Mouse (Mus musculus) spleen, postnatal 36 days (tissue): ENCODE measurements around the gene Rnf19b.

ENCODE experiments used
- DNase-seq, 2 experiments: peaks; one replicate each; pipeline ENCODE4 v3.0.0; 2022; ENCODE audit warnings: low spot score in 2 of 2, mixed read lengths in 1 of 2

Rnf19b gene

GRCm38 (mm10) chr4:129079126-129079525, 21.1 kb downstream of the Rnf19b start:
- DNase-seq, result no peak

DNA sequence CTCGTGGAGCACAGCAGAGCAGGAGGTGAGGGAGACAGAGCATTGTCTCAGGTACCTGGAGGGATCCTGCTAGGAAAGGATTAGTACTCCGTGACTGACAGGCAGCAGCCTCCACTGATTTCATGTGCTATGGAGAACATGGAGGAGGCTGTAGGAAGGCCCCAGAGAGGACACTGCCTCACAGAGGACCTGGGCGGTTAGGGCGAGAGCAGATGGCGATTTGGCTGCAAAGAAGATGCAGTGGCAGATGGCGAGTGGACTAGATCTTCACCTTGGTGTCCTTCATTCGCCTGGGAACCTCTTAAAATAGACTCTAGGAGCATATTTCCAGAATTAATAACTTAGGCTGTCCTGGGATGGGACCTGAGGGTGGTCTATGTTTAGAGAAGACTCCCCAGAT, 23.0 kb downstream of the Rnf19b start:
- no peak for DNase-seq

DNA sequence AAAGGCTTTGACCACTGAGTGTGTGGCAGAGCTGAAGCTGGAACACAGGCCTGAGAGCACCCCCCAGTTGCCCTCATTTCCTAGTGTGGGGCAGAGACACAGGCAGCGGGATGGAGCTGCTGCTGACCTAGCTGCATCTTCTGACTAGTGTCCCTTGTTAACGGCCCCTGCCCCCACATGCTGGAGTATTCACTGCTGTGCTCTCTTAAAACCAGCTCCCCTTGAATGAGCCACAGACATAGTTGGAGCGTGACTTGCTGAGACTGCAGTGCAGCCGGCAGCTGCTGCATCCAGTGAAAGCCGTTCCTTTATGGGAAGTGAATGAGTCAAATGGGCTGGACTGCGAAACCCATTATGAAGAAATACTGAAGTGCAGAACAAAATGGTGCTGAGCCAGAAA, 23.4 kb downstream of the Rnf19b start:
- DNase-seq, result no peak

- DNase-seq, result no peak
Observed at GRCm38 (mm10) chr4:129081939-129082338, 23.9 kb downstream of the Rnf19b start.

GRCm38 (mm10) chr4:129082379-129083115, 24.5 kb downstream of the Rnf19b start:
- DNase-seq, result peak; percentile 64 to 75

- DNase-seq, result no peak
Observed at GRCm38 (mm10) chr4:129084896-129085295, 26.8 kb downstream of the Rnf19b start.

GRCm38 (mm10) chr4:129086078-129086477, 28.0 kb downstream of the Rnf19b start:
- DNase-seq, result peak; percentile 43 to 58

DNA sequence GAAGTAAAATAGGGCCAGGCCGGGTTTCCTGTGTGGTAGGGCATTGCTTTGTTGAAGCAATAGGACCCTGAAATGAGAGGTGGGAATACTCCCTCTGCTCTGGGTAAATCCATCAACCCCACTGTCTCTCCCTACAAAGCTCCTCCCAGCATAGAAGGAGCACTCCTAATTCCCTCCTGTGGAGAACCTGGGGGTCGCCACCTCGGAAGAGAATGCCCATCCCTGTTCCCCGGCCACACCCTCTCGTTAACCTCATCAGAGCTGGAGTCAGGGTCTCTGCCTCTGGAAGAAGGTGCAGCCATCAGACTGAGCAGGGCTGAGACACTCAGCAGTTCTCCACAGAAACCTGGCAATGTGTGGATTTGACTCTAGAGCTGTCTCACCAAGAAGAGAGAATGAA, 29.8 kb downstream of the Rnf19b start:
- no peak for DNase-seq

DNA sequence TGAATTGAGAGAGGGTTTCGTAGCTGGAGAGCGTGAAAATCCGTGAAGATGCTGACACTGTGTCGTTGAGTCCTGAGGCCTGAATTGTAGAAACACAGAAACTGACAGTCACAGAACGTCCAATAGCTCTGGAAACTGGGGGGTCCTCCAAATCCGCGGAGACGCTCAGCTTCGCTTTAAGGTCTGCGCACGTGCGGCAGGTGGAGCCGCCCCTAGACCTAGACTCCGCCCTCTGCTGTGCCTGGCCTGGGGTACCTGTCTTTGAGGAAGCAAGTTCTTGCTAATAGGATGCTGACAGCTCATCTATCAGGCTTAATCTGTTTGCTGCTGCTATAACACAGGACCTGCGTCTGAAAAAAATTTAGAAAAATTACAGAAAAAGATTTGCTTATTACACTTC, 37.2 kb downstream of the Rnf19b start:
- DNase-seq, result no peak

DNA sequence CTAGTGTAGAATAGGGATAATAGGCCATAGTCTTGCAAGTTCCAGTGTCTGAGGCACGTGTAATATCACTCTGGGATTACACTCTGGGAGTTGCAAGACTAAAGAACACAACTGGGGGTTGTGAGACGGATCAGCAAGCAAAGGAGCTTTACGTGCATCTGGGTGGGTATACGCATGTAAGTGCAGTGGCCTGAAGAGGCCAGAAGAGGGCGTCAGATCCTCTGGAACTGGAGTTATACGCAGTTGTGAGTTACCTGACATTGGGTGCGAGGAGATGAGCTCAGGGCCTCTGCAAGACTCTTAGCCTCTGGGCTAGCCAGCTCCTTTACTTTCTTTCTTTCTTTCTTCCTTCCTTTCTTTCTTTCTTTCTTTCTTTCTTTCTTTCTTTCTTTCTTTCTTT, 38.9 kb downstream of the Rnf19b start:
- DNase-seq, result no peak

DNA sequence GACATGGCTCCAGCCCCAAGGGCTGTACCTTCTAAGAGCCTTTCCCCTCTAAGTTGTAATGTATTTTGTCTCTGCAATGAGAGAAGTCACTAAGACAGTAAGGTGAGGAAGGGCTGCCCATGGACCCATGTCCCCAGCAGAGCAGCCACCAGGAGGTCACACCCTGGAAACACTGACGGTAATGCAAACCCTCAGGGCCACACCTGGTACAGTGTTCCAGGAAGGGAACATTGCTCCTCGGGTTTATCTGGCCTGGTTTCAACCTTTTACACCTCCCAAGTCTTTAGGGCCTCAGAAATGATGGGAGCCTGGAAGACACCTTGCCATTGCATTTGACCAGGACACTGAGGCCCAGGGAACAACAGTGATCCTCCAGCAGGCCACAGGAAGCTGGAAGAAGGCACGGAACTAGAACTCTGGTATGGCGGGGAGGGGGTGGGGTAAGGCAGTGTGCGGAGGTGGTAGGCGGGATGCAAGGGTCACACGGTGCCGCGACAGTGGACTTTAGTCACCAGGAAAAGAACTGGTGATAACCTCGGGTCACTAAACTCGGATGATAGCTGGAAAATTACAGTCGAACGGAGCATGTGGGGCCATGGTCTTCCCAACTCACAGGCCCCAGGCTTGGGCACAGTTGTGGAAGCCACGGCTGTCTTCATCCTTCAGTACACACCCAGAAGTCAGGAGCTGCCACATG, 44.2 kb downstream of the Rnf19b start:
- DNase-seq, result no peak

DNA sequence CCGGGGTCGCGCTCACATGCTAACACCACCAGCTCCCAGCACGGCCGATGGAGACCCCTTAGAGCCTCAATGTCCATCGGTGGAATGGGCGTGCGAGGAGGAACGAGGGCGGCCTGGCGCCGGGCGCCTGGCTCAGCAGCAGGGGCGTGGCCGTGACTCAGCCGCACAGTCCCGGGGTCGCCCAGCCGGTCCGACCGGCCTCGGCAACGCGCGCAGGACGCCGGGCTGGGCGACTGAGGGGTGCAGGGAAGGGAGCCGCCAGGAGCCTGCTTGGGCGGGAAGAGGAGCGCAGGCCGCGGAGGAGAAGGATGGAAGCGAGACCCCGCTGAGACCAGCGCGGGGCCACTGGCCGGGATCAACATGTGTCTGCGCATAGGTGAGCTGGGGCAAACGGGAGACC, 47.3 kb downstream of the Rnf19b start, which contains the start of gene Tmem54:
TSS of gene Tmem54 (plus strand) at position 193 of the 400 bp plus-strand sequence.
- no peak for DNase-seq

DNA sequence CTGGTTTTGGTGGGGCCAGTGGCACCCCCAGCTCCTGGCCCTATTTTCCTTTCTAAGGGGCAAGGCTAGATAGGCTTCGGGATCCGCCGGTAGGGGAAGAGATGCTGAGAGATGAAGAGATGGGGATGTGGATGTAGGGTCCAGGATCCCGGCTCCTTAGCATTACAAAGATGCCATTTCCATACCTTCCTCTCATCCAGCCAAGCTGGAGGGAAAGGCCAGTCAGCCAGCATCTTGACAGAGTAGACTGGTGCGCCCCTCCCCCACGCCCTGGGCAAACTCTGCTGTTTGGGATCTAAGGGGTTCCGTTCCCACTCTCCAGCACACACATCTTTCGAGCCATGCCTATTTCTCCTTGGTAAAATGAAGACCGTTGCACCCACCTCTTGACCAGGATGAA, 48.0 kb downstream of the Rnf19b start:
- DNase-seq, result no peak

- DNase-seq, result no peak
Observed at GRCm38 (mm10) chr4:129107348-129107899, 49.4 kb downstream of the Rnf19b start.

DNA sequence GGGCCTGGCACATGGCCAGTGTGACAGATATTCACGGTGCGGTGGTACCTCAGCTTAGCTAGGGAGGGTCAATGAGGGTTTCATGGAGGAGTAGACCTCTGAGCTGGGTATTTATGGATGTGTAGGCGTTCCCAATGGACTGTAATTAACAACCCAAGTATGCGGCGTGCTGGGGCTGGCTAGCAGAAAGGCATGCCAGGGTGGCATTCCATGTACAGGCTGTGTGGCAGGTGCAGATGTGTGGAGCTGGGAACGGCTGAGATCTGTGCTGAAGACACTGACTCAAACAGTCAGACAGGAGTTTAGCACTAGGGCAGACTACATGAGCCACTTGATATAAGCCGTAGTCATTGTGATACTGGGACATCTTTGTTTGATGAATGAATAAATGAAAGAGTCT, 50.6 kb downstream of the Rnf19b start:
- no peak for DNase-seq

- no peak for DNase-seq
Observed at GRCm38 (mm10) chr4:129110804-129111203, 52.7 kb downstream of the Rnf19b start.

DNA sequence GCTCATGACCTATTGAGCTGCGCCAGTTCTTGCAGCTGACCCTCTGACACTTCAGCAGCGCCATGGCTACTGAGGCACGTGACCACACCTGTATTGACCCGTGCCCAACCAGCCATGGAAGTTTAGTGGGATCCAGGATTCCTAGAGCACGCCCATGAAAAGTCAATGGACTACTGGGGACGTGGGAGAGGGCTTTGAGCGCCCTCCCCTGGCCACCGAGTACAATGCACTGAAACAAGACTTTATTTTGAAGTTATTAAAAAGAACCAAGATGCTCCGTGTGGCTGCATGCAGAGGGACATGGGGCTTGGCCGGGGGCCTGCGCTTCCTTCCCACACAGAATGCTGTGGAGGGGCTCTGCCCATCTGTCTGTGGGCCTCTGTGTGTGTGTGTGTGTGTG, 53.3 kb downstream of the Rnf19b start:
- no peak for DNase-seq

DNA sequence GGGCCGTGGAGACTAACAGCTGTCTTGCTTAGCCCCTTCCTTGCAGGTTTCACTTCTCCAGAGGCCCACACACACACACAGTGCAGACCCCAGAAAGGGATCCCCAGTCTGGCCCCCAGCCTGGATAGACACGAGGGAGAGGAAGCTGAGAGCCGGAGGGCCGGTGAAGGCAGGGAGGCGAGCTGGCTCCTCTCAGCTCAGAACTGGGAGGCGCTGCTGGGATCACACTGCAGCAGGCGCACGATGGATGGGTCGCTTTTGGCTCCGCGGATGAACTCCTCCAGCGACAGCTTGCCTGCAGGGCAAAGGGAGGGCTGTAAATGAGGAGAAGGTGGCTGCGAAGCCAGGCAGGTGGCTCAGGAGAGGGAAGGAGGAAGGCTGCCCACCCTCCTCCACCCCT, 54.2 kb downstream of the Rnf19b start:
- DNase-seq, result no peak

- peak; percentile 20 to 26 for DNase-seq
Observed at GRCm38 (mm10) chr4:129113083-129113988, 55.3 kb downstream of the Rnf19b start.

DNA sequence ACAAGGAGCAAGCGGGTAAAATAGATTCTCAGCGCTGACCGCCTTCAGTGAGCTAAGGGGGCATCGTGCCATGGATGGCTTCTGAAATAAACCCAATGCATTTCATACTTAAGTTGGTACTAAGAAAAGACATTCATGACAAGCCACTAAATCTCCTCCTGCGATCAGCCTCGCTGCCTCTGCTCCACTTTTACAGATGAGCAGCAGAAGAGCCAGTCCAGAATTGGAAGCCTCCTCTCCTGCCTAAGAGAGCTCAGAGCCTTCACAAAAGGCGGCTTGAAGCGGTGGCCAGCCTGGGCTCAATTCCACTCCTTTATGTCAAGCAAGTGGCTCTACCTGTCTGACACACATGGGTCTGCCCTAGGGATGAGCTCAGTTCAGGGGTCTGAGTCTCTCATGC, 58.6 kb downstream of the Rnf19b start:
- DNase-seq, result no peak

- no peak for DNase-seq
Observed at GRCm38 (mm10) chr4:129117720-129118510, 59.8 kb downstream of the Rnf19b start.
